Mouse (Mus musculus) embryonic facial prominence, embryonic 15.5 days (tissue): ENCODE results near the gene Rab3il1. TPM values are rescaled to one million over a fixed set of nuclear protein-coding genes. Genes with fewer than 3 reads are reported as not detected.
A peak's percentile ranks its signal among the peaks of the same experiment; 100 is the strongest.

Experiments
- ATAC-seq: fragments of 200-750 bp; cut with Nextera tagmentation; 2 replicates; pipeline ENCODE4 v1.8.0; 2017; ENCODE audit warnings: low read depth, moderate TSS enrichment; ENCODE audit not compliant: insufficient number of reproducible peaks, low FRiP score, low TSS enrichment
- H3K27ac ChIP-seq: fragments of 300-500 bp; sonication (generic); replicated peaks from 2 replicates; pipeline ENCODE4 v1.5.1; 2015; ENCODE audit warnings: mild to moderate bottlenecking, inconsistent platforms
- H3K27me3 ChIP-seq: fragments of 300-500 bp; sonication (generic); 2 replicates; pipeline ENCODE4 v1.6.1; 2015; ENCODE audit warnings: inconsistent platforms
- H3K36me3 ChIP-seq: fragments of 300-500 bp; sonication (generic); 2 replicates; pipeline ENCODE4 v1.6.1; 2015; ENCODE audit warnings: mild to moderate bottlenecking, inconsistent platforms
- H3K4me1 ChIP-seq: fragments of 300-500 bp; sonication (generic); 2 replicates; pipeline ENCODE4 v1.6.1; 2015; ENCODE audit warnings: inconsistent platforms
- H3K4me2 ChIP-seq: fragments of 300-500 bp; sonication (generic); replicated peaks from 2 replicates; pipeline ENCODE4 v1.6.1; 2015; ENCODE audit warnings: mild to moderate bottlenecking, inconsistent platforms
- H3K4me3 ChIP-seq: fragments of 300-500 bp; sonication (generic); replicated peaks from 2 replicates; pipeline ENCODE4 v1.5.1; 2015; ENCODE audit warnings: mild to moderate bottlenecking, inconsistent platforms
- H3K9ac ChIP-seq: fragments of 300-500 bp; sonication (generic); 2 replicates; pipeline ENCODE4 v1.6.1; 2015; ENCODE audit warnings: inconsistent platforms
- H3K9me3 ChIP-seq: fragments of 300-500 bp; sonication (generic); replicated peaks from 2 replicates; pipeline ENCODE4 v1.6.1; 2016; ENCODE audit warnings: inconsistent platforms
- WGBS: fragments of 180-500 bp; shearing (Covaris S2); methylation state at CpG from one replicate; pipeline ENCODE4 v1.1.7; 2015; 5-methylcytosine and 5-hydroxymethylcytosine counted together
- polyA plus RNA-seq: library from polyadenylated mRNA; unstranded; fragments of >200 nt; fragmentation: Nextera tagmentation; extraction: Ambion mirVana; gene quantifications from 2 replicates; pipeline ENCODE4 v1.2.1, GENCODE M21; 2015

Gene Rab3il1
- polyA plus RNA-seq, 1 experiment from 2014 or later = 46.1 TPM

DNA sequence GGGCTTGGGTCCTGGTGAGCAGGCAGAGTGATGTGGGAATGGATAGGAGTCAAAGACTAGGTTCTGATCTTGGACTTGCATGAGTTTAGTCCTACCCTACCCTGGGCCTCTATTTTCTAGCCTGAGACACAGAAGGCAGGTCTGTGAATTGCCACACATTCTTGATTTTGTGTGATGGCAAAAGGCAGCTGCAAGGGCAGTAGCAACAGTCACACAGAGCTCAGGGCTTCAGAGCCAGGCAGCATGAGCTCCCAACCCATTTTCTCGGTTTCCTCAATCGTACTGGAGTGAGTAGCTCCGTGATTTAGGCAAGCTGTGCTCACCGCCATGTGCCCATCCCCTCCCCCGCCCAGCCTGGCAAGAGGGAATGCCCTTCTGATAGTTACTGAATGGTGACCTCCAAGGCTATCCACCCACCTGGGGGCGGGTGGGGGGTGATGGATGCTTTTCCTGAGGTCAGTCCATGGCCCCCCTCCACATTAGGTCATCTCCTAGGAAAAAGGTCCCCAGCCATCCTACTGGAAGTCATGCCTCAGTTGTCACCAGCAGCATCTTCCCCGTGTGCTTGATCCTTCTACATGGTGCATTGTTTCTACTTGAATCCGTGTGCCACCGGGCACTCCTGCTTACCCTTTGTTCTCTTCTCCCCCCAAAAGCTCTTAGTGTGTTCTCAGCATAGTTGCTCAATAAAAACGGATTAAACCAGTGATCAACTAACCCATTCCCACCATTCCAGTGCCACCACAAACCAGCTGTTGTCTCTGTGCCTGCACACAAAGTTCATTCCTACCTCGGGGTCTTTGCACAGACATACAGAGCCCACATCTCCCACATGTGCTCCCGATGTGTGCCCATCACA lies 4.0 kb upstream of the Rab3il1 start:
- no peak for ATAC-seq
- H3K4me3 ChIP-seq = no peak overlapping the region
- peaks cover 11% of the 10 kb centered on the region for H3K4me1 ChIP-seq
- 72% methylated on average over 12 of the region's 12 CpGs for WGBS
- H3K4me2 ChIP-seq = no peak overlapping the region
- H3K9me3 ChIP-seq = no peaks in the 10 kb centered on the region
- no peaks in the 10 kb centered on the region for H3K36me3 ChIP-seq
- no peaks in the 10 kb centered on the region for H3K27me3 ChIP-seq
- H3K27ac ChIP-seq = no peak overlapping the region
- no peak overlapping the region for H3K9ac ChIP-seq

DNA sequence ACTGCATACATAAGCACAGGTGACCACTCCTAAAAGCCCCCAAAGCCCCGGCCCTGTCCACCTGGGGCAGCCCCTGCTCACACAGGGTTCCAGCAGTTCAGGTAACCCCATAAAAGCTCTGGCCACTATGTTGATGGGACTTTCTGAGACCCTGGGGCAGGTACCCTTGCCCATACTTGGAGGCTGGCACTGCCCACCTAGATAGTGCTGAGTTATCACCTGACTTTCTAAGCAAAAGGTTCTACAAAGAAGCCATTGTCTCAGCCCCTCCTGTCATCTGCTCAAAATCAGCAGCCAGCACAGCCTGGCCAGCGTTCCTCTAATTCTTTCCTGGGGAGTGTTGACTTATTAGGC lies 3.4 kb upstream of the Rab3il1 start:
- Histone ChIP-seq H3K4me3 (no peak overlapping the region), H3K27me3 (no peaks in the 10 kb centered on the region), H3K9me3 (no peaks in the 10 kb centered on the region), H3K36me3 (no peaks in the 10 kb centered on the region), H3K9ac (no peak overlapping the region), H3K27ac (no peak overlapping the region), H3K4me1 (peaks cover 6% of the 10 kb centered on the region; the same call in 1 of the 2 replicates), H3K4me2 (no peak overlapping the region)
- WGBS = 66% methylated on average over 2 of the region's 2 CpGs
- no peak for ATAC-seq

DNA sequence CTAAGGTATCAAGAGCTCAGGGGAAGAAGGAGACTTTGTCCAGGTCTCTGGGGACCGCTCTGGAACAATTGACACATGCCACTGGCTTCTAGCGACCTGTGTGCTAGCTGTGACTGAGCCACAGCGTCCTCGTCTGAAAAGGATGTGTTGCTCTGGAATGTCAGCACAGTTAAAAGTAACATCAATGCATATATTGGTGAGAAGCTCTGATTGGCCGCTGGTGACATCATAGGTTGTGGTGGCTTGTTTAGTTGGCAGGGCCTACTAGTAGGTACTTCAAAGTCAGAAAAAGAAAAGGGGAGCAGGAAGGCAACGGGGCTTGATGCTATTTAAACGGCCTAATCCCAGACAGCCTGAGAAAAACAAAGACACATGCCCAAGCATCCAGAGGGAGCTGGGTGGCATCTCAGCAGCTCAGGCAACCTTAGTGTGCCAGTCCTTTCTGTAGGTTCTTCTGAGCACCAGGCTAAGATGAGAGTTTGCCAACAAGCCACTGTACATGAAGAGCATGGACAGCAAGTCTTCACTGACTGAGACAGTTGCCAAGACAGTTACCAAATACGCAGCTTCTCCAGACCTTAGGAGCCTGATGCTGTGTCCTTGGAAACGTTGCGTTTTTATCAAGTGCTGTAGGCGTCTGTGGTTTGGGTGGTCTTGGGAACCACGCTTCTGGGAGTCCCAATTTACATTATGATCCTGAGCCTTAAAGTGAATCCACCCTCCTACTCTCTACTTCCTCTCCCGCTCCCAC lies 2.6 kb upstream of the Rab3il1 start:
- H3K4me2 ChIP-seq = no peak overlapping the region
- no peaks in the 10 kb centered on the region for H3K27me3 ChIP-seq
- no peak overlapping the region for H3K27ac ChIP-seq
- H3K9ac ChIP-seq = no peak overlapping the region
- WGBS = 55% methylated on average over 13 of the region's 13 CpGs
- H3K4me3 ChIP-seq = no peak overlapping the region
- no peak for ATAC-seq
- no peaks in the 10 kb centered on the region for H3K9me3 ChIP-seq
- H3K36me3 ChIP-seq = no peaks in the 10 kb centered on the region
- no peaks in the 10 kb centered on the region for H3K4me1 ChIP-seq

DNA sequence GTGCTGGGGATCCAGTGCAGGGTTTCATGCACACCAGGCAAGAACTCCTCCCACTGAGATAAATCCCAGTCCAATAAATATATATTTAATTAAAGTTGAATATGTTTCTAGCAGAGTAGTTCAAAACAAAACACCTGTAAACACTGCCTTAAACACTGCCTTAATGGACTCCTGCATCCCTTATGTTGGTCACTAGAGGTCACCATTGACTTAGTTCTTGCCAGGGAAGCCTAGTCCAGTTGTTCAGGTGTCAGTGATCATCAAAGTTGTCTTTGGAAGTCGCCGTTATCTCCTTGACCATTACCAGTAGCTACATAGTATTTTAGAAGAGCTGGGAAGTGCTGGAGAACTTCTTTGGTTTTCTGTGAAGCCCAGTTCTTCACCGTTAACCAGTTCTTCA lies 1.1 kb upstream of the Rab3il1 start:
- WGBS = 16% methylated on average over 3 of the region's 3 CpGs
- Histone ChIP-seq H3K27ac (no peak overlapping the region), H3K27me3 (no peaks in the 10 kb centered on the region), H3K4me3 (no peak overlapping the region), H3K9me3 (no peaks in the 10 kb centered on the region), H3K4me2 (no peak overlapping the region), H3K9ac (no peak overlapping the region), H3K36me3 (no peaks in the 10 kb centered on the region), H3K4me1 (no peaks in the 10 kb centered on the region)
- ATAC-seq = no peak

DNA sequence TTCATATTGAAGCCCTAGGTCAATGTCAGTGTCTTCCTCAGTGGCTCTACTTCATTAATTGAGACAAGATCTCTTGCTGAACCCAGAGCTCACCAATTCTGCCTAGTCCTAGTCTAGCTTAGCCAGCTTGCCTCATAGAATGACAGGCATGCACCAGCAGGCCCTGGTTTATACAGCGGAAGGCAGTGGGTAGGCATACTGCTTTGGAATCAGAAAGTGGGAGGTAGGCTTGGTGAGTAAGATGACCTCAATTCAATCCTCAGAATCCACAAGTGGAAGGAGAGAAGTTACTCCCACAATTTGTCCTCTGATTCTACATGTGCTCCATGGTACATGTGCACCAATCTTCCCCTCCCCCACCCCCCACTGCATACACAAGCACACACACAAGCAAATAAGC lies 2.2 kb downstream of the Rab3il1 start:
- no peak for ATAC-seq
- H3K4me2 ChIP-seq = no peak overlapping the region
- H3K27ac ChIP-seq = no peak overlapping the region
- no peaks in the 10 kb centered on the region for H3K27me3 ChIP-seq
- H3K36me3 ChIP-seq = no peaks in the 10 kb centered on the region
- H3K4me3 ChIP-seq = no peak overlapping the region
- 81% methylated on average over 1 of the region's 1 CpGs for WGBS
- H3K9ac ChIP-seq = no peak overlapping the region
- no peaks in the 10 kb centered on the region for H3K9me3 ChIP-seq
- H3K4me1 ChIP-seq = no peaks in the 10 kb centered on the region

DNA sequence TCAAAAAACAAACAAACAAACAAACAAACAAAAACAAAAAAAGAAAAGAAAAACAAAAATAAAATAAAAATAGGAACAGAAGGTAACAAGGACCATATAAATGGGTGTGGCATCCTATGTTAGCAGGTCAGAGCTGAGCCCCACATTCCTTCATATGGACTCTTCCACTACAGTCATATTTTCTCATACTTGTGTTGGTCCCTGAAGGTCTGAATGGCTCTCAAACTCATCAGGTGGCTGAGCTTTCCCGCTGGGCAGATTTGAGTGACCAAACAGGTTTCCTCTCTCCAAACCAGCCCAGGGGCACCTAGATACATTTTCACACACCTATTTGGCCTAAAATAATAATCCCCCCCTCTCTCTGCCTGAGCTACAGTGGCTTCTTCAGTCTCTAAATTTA lies 9.9 kb downstream of the Rab3il1 start:
- no peak for ATAC-seq
- no peak overlapping the region for H3K9ac ChIP-seq
- 69% methylated on average over 1 of the region's 1 CpGs for WGBS
- no peak overlapping the region for H3K4me2 ChIP-seq
- H3K36me3 ChIP-seq = no peaks in the 10 kb centered on the region
- H3K9me3 ChIP-seq = no peaks in the 10 kb centered on the region
- no peak overlapping the region for H3K4me3 ChIP-seq
- peaks cover 32% of the 10 kb centered on the region for H3K4me1 ChIP-seq
- no peaks in the 10 kb centered on the region for H3K27me3 ChIP-seq
- H3K27ac ChIP-seq = no peak overlapping the region

DNA sequence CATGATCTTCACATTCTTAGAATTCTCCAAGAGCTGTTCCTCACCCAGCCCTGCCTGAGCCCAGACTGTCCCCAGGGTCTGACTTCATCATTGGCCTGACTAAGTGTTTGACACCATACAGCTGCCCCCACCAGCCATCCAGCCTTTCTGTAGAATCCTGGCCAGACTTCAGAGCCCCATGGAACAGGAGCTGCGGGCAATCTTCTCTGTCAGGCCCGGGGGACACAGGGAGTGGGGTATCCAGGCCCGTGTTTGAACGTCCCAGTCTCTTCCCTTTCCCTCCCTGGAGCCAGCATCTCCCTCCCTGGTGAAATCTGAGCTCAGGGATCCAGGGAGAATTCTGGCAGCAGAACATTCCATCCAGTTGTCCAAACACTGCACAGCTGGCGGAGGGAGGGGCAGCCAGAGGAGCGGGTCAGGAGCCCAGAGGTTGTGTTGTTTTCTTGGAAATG lies 11.4 kb downstream of the Rab3il1 start:
- no peak overlapping the region for H3K9ac ChIP-seq
- no peak overlapping the region for H3K4me2 ChIP-seq
- peak; percentile 53 for ATAC-seq

DNA sequence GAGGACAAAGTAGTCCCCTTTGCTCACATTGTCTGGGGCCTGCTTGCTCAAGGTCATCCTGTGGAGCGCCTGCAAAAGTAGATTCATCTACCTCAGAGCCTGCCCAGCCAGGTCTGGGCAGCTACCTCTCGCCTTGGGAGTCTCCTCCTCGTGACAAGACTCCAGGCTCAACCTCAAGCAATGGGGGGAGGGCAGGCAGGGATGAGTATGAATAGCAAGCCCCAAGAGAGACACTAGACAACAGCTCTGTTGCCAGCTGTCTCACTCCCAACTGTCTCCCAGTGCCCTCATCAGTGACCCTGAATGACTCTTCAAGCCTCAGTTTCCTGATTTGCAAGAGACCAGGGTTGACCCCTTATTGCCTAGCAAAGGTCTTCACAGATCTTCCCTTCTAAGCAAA lies 11.9 kb downstream of the Rab3il1 start:
- H3K27ac ChIP-seq = peak overlapping the region; percentile 92
- H3K4me2 ChIP-seq = no peak overlapping the region
- no peak overlapping the region for H3K4me3 ChIP-seq
- H3K36me3 ChIP-seq = no peaks in the 10 kb centered on the region
- H3K9me3 ChIP-seq = no peaks in the 10 kb centered on the region
- 0 out of 2 replicates have a peak, but pooled peaks have one; percentile 4 for ATAC-seq
- H3K9ac ChIP-seq = no peak overlapping the region
- WGBS = 20% methylated on average over 3 of the region's 3 CpGs
- H3K4me1 ChIP-seq = peaks cover 42% of the 10 kb centered on the region
- H3K27me3 ChIP-seq = no peaks in the 10 kb centered on the region

More for the DNA sequence above, 11.4 kb downstream of the Rab3il1 start:
- Histone ChIP-seq H3K27me3 (no peaks in the 10 kb centered on the region), H3K36me3 (no peaks in the 10 kb centered on the region), H3K4me3 (no peak overlapping the region), H3K4me1 (peaks cover 38% of the 10 kb centered on the region), H3K9me3 (no peaks in the 10 kb centered on the region), H3K27ac (peak overlapping the region; percentile 92)
- WGBS = 9% methylated on average over 6 of the region's 6 CpGs

DNA sequence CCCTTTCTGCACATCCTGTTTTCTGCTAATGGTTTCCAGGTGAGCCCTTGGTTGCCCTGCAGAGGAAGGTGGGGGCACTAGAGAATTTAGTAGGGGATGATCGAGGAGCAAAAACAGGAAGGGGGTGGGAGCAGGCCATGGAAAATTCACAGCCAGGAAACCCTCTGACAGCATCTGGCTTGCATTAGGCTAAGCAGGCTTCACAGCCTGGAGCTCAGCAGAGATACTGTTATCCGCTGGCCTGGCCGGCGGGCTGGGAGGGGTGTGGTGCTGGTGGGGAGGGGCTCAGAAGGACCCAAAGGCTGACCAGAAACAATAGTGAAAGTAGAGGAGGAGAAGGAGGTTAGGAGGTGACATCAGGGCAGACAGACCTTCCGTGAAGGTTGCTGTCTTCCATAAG lies 12.4 kb downstream of the Rab3il1 start:
- peak; percentile 66 for ATAC-seq
- H3K4me1 ChIP-seq = peaks cover 48% of the 10 kb centered on the region
- peak overlapping the region; percentile 92 for H3K27ac ChIP-seq
- WGBS = 35% methylated on average over 5 of the region's 5 CpGs
- H3K9ac ChIP-seq = no peak overlapping the region
- no peak overlapping the region for H3K4me3 ChIP-seq
- no peaks in the 10 kb centered on the region for H3K9me3 ChIP-seq
- no peaks in the 10 kb centered on the region for H3K36me3 ChIP-seq
- H3K4me2 ChIP-seq = 0 out of 2 replicates have a peak overlapping the region, but pooled peaks have one; percentile 10
- H3K27me3 ChIP-seq = no peaks in the 10 kb centered on the region

DNA sequence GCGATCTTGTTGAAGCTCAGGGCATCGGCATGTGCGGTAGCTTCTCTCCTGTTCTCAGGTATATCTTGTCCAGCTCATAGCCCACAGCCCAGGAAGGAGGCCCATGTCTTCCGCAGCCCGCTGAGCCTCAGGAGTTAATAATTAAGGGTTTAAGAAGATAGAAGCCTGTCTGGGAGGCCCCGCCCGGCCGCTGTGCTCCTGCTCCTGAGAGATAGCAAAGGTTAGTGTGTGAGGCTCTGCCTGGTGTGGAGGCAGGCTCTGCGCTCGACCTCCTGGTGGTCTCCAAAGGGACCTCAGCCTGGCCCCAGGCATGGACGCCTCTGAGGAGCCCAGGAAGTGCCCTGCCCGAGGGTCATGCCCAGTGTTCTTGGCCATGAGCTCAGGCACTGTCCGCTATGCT lies 13.4 kb downstream of the Rab3il1 start:
- Histone ChIP-seq H3K4me2 (no peak overlapping the region), H3K9ac (no peak overlapping the region), H3K27ac (0 out of 2 replicates have a peak overlapping the region, but pooled peaks have one; percentile 92), H3K4me1 (peaks cover 57% of the 10 kb centered on the region), H3K36me3 (no peaks in the 10 kb centered on the region), H3K27me3 (no peaks in the 10 kb centered on the region), H3K4me3 (no peak overlapping the region), H3K9me3 (no peaks in the 10 kb centered on the region)
- ATAC-seq = no peak
- WGBS = 68% methylated on average over 13 of the region's 13 CpGs

DNA sequence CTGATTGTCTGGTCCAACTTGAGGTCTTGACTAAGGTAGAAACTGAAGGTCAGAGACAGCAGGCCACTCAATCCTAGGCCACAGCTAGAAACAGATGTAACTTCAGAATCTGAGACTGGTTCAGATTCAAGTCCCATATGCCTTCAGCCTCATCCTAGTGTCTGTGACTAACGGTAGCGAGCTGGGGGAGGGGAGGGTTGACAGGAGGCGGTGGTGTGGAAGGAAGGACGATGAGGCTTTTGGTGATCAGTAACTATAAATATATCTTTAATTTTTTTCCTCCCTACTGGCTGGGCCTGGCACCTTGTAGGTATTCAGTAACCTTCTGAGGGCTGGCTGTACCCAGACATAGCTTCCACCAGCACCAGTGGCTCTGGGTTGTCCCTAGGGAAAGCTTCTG lies 14.0 kb downstream of the Rab3il1 start:
- no peak overlapping the region for H3K4me3 ChIP-seq
- 58% methylated on average over 4 of the region's 4 CpGs for WGBS
- peaks cover 60% of the 10 kb centered on the region for H3K4me1 ChIP-seq
- no peak for ATAC-seq
- no peaks in the 10 kb centered on the region for H3K36me3 ChIP-seq
- no peak overlapping the region for H3K9ac ChIP-seq
- H3K27ac ChIP-seq = no peak overlapping the region
- H3K9me3 ChIP-seq = no peaks in the 10 kb centered on the region
- no peaks in the 10 kb centered on the region for H3K27me3 ChIP-seq
- no peak overlapping the region for H3K4me2 ChIP-seq
